Mouse (Mus musculus) NIH3T3 (cell line): ENCODE data around the gene Ptprf.
A peak's percentile ranks its signal among the peaks of the same experiment; 100 is the strongest.

Source experiments
- DNase-seq: peaks from one replicate; pipeline ENCODE4 v3.0.0-alpha.2; 2012; ENCODE audit warnings: low read depth

The Ptprf gene

DNA sequence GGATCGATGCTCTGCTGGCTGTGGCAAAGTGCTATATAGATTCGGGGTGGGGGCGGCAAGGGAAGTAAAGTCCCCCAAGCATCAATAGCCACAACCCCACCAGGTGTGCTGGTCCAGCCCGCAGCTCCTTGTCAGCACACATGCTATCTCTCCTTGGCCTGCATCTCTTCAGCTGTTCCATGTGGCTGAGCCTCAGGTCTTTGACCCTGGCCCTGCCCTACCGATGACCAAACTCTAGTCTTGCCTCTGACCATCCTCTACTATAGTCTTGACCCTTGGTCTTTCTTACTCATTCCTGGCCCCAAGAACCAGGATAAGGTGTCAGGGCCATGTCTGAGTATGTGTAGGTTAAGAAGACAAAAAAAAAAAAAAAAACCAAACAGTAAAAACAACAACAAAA lies 33.2 kb downstream of the Ptprf start:
- DNase-seq: no peak

DNA sequence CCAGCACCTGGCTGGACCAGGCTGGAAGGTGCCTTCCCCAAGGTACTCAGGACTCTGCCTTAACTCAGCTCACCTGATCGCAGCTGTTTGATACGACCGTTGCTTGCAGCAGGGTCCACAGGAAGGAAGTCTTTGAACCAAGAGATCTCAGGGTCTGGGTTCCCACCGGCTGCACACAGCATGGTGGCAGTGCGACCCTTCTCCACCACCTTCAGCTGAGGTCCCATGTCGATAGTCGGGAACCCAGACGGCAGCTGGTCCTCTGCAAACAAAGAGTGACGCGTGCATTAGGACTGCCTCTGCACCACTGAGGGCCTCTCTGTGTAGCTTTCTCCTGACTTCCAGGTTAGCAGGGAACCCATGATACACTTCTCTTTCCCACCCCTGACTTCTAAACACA lies 33.8 kb downstream of the Ptprf start:
- DNase-seq: no peak

DNA sequence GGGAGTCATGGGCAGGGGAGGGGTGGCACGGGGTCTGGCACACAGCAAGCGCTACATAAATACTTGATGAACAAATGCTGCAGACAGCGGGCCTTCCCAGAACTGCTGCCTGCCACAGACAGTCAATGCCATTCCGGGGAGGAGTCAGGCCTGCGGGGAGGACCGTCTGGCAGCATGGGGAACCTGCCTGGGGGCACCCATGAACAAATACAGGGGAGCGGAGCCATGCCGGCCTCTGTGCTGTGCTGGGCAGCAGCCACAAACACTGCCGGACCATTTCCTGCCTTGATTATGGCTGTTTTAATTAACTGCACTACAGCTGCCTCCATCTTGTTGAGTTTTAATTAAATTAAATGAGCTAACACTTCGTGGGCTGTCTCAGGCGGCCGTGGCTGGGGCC lies 35.0 kb downstream of the Ptprf start:
- no peak for DNase-seq

DNA sequence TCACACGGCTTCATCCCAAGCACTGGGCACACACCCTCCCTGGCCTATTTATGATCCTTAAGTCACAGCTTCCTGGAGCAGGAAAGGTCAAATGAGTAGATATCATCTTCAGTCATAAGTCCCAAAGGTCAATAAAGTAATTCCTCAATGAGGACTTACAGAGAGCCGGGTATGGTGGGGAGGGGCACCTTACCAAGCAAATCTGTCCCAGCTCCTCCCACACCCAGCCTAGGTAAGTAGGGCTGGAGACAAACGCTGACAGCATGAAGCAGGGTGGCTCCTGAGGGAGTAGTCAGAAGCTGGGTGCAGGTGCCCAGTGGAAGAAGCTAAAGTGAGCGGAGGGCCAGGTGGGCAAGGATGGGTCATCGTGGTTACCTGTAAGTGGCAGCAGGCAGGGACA lies 36.3 kb downstream of the Ptprf start:
- no peak for DNase-seq

DNA sequence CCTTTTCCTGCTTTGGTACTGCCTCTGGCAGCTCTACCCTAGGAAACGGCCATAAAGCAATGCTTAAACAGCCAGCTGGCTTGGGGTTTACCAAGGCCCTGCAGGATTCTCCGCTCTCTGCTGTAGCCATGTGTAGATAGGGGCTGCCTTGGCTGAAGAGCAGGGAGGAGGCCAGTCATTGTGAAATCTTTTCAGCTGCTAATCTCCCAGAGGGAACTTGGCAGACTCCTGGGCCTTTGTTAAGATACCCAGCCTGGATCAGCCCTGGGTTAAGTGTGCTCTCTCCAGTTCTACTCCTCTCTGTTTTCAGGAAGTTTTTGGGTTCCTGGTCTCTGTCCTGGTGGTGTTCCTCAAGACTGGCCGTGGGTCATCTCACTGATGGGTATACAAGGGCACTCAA lies 43.9 kb downstream of the Ptprf start:
- DNase-seq: peak; percentile 62

DNA sequence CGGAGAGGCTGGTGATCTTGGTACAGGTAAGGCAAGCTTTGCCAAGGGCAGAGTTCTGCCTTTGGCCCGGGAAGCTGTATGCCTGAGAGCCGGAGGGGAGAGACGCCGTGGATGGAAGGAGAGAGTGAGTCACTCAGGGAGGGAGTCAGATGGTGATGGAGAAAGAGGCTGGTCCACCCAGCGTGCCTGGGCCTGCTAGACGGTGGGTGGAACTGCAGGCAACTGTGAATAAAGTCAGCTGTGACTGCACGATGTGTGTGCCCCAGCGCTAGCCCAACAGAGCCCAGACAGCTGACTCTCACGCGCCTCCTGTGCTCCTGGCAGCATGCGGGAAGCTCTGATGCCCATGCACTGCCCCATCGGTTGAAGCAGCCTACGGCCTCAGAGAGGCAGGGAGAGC lies 45.4 kb downstream of the Ptprf start:
- peak; percentile 74 for DNase-seq

DNA sequence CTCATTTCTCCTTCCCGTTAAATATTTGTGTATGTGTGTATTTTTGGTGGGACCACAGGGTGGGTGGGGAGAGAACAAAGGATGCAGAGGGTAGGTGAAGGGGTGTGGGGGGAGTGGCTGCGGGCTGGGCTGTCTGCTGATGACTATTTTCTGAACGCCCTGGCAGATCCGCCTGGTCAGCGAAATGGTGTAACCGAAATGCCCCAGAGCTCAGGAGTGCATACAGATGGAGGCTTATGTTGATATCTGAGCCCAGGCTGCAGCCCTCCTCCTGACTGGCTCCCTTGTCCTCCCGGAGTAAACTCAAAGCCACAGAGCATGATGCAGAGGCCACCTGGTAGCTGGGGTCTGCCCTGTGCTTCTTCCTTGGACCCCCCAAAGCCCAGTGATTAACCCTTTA lies 47.4 kb downstream of the Ptprf start:
- DNase-seq: no peak

DNA sequence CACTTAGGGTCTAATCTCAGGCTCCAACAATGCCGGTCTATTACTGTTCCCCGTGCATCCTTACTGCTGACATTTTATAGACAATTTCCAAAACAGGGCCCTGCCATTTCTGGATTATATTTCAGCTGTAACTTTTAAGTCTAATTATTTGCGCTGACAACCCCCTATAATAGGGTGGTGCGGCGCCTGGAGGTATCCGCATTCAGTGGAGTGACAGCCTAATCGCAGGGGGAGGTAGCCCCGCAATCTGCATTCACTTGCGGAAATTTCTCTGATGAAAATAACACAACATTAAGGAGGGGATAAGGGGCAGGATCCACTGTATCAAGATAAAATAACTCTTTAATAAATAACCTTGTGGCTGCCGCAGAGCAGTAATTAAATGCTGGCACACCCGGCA lies 47.9 kb downstream of the Ptprf start:
- DNase-seq: no peak

DNA sequence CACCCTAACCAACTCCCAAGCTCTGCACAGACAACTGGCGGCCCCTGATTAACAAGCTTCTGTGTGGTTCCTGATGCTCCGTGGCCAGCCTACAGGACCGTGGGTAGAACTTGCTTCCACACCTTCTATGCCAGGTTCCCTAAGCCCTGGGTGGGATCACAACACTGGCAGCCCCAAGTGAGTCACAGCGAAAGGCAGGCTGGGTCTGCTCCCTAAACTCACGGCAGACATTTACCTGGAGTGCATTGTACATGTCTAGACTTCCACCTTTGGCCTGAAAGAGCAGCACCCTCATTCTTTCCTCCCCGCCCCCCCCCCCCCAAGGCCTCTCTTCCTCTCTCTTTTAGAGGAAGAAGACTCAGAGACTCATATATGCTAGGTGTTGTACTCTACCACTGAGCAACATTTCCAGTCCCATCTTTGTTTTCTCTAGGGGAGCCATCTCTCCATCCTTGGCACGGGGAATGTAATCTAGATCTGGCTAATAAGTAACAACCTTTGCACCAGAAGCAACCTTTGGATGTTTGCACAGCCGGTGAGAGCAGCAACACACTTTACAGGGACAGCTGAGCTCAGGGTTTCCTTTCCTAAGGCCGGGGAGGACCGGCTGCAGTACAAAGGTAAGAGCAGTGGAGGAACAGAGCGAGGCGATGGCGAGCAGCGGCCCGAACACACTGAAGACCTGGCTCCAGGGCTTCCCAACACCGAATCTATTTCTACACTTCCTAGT lies 51.1 kb downstream of the Ptprf start:
- DNase-seq: no peak

DNA sequence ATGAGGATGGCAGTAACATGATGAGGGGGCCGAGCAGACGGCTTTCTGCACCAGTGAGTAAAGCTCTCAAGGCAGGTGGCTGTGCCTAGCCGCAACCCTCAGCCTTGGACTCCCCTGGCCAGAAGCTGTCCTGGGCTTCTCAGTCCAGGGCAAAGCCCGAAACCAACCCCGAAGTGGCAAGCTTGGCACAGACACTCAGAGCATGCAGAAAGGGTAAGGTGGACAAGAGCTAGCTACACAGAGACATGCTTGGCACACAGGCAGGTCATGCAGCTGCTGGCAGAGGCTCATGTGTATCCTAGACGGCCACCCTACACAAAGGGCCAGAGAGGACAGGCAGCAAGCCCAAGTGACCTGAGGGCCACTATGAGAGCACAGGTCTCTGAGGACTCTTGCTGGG lies 52.5 kb downstream of the Ptprf start:
- no peak for DNase-seq

DNA sequence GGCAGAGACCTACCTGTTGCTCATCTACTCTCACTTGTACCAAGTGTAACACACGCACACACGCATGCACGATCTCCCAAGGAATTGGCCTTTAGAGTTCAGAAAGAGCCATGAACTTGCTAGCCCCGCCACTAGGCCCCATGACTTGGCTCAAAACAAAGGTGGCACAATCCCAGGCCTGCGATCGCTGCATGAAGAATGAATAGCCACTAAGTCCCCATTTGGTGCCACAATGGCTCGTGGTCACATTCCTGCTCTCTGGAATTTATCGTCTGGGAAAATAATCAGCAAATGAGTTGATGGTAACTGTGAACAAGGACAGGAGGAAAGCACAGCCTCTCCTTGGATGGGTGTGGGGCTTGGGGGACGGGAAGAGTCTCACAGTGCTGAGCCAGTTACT lies 54.3 kb downstream of the Ptprf start:
- DNase-seq: no peak

DNA sequence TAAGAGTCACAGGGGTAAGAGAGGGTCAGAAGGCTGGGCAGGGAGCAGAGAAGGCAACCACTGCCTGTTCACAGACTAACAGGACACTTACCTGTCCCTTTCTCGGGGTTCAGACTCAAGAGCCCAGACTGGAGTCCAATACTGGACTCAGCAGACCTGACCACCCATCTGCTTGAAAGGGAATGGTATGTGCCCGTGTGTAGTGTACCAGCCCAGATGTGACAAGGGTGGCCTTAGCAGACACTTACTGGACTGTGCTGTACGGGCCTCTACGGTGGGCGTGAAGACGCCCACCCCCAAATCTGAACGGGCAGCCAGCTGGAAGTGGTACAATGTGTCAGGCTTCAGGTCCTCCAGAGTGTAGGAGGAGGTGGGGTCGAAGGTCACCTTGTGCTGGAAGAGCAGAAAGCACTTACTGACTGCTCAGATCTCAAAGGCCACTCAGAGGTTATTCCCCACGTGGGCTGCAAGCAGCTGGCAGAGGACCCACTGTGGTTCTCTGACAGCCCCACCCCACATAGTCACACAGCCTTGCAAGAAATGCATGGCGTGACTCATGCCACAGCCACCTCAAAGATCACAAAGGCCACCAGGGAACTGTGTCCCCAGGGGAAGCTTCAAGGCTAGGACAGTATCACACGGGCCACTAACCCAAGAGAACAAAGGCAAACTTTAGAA lies 56.4 kb downstream of the Ptprf start:
- peak; percentile 44 for DNase-seq

DNA sequence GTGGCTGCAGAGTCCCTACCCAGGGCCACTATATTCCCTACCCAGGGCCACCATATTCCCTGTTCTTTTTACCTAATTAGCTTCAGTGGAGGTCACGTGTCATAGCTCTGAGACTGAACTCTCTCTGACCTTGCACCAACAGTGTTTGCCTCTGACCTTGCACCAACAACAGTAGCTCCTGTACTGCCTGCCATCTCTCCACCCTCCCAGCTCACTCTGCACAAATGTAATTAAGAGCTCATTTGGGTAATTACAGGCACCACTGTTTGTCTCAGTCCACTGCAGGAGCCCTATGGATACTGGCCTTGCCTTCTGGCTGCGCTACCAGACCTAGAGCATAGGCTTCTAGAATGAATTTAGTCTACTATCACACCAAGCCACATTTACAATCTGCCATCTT lies 57.3 kb downstream of the Ptprf start:
- DNase-seq: no peak

DNA sequence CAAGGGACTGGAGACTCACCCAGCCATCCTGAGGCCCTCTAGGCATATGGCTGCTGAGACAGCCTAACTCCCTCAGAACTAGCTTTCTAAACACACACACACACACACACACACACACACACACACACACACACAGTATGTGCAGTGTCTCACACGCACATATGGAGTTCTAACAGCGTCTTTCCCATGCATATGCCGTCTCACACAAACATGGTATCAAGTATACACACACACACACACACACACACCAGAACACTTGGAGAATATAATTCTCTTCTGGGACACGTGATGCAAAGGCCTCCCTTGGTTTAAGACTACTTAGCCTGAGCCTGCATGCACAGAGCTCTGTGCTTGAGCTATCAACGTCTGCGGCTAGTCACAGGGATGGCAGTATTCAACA lies 59.3 kb downstream of the Ptprf start:
- DNase-seq: no peak

DNA sequence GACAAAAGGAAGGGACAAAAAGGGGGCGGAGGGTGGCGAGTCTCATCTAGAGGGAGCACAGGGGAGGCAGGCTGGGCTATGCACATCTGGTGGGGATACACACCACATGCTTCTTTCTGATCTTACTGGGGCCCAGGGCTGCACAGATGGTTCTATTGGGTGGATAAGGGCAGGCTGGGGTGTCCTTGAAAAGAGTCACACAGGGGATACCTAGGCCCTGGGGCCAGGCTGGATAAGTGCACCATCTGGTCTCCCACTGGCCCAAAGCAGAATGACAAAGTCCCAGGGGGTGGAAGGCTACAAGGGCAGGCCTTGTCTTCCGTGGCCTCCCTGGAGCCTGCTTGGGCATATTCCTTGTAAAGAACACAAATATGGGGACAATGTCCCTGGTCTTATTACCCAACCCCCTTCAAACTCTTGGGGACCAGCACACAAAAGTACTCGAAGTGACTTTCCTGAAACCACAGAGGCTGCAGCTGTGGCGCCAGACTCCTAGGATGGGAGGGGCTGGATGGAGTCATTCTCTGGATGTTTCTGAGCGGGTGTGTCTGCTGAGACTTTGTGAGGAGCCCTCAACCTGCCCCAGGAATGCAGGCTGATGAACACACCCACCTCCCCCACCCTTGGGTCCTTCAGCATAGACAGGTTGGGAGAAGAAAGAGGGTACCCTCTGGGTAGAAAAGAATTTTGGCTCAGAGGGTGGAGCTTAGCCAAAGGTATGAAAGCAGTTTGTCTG lies 62.0 kb downstream of the Ptprf start:
- no peak for DNase-seq

DNA sequence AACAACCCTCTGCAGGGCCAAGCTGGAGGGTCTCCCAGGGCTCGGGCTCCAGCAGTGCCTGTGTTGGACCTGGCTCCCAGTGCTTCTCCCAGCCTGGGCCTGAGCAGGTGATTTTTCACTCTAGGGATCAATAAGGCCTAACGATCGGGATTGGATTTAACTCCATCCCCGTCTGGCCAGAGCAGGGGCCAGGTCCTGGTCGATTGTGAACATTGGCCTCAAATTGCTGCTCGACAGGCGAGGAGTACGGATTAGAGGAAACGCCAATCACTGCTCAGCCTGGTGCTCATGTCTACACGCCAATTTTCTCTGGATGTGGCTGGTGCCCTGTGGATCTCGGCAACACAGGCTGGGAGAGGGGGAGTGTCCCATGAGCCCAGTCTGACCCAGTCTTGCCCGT lies 63.8 kb downstream of the Ptprf start:
- no peak for DNase-seq

DNA sequence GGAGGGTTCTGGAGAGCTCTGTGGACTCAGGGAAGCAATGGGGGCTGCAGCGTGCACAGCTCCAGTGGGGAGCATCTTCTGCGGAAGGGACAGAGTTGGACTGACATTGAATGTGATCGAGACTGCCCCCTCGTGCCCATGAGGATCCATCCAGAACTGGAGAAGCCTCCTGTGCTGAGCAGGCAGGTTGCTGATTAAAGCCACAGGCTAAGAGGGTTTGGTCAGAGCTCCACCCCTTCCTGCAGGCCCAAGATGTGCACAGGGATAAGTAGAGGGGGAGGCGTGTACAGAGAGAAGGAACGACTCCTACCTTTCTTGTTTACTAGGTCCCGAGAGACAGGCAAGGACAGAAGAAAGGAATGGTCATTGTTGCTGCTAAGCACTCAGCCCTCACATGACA lies 69.9 kb downstream of the Ptprf start:
- DNase-seq: no peak

DNA sequence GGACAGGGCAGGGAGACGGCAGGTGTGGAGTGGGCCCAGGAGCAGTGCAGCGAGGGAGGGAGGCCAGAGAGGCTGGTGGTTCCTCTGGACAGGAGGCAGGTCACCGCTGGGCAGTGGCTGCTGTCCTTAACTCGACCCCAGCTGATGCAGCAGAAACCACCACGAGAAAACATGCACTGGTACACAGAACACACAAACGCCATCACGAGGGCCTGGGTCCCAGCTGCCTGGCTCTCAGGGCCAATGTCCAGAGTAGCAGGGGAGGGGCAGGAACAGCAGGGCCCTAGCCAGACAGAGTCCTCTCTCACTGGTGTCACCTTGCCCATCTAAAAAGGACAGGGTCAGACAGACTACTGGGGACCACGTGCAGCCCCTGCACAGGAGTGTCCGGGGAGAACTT lies 70.4 kb downstream of the Ptprf start:
- DNase-seq: no peak

DNA sequence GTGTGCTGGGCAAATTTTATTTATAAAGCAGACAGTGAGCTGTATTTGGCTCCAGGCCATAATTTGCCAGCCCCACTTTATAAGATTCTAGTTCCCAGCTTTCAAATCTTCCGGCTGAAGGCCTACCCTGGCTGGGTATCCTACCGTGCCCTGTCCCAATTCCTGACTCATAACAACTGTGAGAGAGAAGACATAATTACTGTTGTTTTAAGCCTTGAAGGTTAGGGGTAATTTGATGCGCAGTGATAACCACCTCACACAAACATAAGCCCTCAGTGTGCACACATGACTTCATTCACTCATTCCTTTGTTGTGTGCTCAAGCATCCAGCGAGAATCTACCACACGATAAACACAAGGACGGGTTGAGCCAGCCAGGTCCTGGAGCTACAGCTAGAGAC lies 71.7 kb downstream of the Ptprf start:
- no peak for DNase-seq

DNA sequence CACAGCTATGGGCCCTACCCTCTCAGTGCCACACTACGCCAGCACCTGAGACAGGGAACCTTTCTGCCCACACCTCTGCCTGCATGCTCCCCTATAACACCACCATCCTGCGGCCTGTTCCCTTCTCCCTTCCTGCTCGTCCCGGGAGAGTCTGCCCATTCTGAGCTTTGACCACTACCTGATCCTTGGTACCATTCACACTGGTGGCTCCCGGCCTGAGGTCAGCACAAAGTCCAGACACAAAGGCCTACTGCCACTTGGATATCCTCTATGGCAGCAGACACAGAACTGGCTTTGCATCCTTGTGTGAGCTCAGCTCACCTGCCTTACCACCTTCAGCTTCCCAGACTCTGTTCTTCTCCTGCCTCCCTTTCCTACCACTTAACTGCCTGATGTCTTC lies 72.7 kb downstream of the Ptprf start:
- DNase-seq: no peak

DNA sequence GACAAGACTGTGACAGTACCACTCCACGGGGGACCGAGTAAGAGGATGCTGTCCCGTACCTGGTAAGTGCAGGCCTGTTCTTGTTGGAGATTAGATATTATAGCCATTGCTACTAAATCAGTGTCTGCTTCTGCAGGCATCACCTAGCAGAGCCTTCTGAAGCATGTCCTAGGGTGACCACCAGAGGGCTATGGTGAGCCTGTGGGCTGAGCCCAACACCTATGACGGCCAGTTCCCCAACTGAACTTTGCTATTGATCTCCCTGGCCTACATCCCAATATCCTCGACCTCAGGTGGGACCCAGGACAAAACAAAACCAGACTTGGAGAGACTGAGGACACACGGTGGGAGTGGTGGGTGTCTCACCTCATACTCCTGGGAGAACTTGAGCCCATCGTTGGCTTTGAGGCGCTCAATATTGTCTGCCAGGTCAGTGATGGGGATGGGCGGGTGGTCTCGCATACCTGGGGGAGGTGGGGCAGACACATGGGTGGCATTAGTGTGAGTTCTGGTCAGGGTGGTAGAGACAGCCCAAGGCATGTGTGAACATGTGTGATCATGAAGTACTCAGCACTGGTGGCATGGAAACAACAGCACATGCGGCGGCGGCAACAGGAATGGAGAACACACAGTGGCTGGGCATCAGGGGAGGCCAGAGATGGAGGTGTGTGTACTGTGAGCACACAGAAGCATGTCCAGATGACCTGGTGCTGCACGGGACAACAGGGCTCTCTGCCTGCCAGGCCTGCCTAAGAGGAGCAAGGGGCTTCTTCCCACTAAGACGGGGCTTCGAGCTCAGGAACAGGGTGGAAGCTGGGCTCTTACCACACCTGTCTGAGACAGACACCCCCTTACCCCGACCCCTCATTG lies 74.2 kb downstream of the Ptprf start:
- DNase-seq: peak; percentile 80

DNA sequence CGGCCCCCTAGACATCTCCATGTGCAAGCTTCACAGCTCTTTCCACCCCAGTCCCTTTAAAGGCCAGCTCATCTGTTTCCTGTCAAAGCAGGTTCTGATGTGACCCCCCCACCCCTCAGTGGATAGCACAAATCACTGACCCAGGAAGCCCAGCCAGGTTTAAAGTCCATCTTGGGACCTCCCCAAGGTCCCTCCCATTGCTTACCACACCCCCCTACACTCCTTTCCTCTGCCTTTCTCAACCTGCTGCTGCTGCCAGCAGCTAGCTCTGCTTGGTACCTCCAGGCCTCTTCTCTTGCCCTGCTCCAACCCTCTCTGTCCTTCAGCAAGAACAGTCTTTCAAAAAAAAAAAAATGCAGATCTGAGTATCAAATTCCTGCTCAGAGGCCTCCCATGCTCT lies 76.3 kb downstream of the Ptprf start:
- peak; percentile 22 for DNase-seq
